Mouse (Mus musculus): ENCODE measurements around the gene Dirc2.

Gene Dirc2

GRCm38 (mm10) chr16:35740357-35740756 lies 28.8 kb downstream of the Dirc2 start:
- DNase-seq (ENCODE audit: low read depth, low spot score): no peak

DNA sequence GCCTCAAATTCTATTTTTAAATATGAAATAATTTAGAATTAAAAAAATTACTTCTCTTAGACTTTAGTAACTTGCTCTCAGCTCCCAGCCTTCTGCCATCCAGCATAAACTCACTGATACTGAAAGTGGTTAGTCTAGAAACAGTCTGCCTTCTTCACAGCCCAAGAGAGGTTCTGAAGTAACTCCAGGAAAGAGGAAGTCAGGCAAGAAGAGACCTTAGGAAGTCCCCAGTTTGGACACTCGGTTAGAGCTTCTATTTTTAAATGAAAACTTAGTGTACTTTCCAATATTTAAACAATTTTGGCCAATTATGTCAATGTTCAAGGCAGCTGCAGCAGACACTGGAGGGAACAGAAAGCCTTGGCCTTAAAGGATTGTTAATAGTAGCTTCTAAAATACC lies 29.6 kb downstream of the Dirc2 start:
- DNase-seq (ENCODE audit: low read depth, low spot score): no peak

DNA sequence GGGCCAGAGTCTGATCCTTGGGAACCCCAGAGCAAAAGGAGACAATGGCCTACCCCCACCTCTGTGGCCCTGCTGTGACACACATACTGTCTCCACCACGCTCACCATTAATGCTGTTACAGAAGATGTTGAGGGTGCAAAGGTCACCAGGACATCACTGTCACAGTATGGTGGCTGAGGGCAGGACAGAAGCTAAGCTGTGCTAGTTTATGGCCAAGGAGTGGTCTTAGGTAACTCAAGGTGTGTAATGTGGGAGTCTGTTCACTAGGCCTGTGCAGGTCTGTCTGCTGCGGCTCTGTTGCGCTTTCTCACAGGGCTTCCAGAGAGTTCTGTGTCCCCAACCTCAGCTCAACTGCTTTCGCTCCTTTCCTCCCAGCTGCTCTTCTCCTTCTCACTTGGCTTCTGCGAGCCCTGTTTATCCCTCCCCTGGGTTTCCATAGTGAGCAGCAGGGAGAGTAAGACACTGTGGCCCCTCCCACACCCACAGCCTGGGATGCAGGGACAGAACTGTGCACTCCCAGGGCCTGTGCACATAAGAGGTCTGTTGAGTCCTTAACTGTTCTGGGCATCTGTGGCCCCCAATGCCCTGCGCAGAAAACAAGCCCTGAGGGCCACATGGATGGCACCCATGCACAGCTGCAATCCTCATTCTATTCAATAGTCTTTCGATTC lies 30.9 kb downstream of the Dirc2 start:
- no peak for DNase-seq (ENCODE audit: low read depth, low spot score)

- DNase-seq (ENCODE audit: low read depth, low spot score): peak; percentile 73
Observed at GRCm38 (mm10) chr16:35734038-35734437, 35.1 kb downstream of the Dirc2 start.

DNA sequence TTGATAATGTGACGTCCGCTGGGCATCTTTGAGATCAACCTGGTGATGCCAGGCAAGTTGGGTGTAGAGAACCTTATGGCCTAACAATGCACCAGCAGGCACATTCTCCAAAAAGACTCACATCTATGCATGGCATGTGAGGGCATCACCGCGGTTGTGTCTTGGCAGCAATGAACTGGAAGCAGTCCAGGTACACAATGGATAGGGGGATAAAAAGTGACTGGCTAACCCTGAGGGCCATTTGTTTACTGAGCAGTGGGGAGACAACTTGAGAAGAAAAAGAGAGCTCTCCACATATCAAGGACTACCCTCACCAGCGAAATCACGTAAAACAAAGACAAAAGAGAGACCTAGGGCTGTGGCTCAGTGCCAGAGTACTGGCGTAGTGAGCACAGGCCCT lies 37.1 kb downstream of the Dirc2 start:
- no peak for DNase-seq (ENCODE audit: low read depth, low spot score)

DNA sequence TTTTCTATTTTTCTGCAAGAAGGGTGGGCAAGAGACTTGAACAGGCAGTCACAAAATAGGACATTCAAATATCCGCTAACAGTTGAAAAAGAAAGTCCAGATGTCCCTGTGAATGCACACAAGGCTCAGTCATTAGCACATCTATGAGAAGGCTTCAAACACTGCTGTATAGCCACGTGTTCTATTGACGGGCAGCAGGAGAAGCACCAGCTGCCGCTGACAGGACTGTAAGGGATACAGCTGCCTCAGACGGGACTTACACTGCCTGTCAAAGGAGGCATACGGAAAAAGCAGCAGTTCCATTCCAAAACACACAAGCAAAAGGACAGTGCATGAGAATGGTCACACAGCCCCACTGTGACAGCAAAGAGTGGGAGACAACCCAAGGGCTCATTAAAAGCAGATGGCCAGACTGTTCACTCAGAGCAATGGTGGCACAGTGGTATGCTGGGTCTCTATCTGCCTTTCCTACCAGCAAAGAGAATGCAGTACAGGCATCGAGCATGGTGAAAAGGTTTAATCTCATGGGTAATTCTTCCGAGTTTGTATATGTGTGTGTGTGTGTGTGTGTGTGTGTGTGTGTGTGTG lies 39.9 kb downstream of the Dirc2 start:
- peak; percentile 30 for DNase-seq (ENCODE audit: low read depth, low spot score)

- DNase-seq (ENCODE audit: low read depth, low spot score): no peak
Observed at GRCm38 (mm10) chr16:35726601-35727000, 42.6 kb downstream of the Dirc2 start.

- DNase-seq (ENCODE audit: low read depth, low spot score): no peak
Observed at GRCm38 (mm10) chr16:35724561-35724960, 44.6 kb downstream of the Dirc2 start.

DNA sequence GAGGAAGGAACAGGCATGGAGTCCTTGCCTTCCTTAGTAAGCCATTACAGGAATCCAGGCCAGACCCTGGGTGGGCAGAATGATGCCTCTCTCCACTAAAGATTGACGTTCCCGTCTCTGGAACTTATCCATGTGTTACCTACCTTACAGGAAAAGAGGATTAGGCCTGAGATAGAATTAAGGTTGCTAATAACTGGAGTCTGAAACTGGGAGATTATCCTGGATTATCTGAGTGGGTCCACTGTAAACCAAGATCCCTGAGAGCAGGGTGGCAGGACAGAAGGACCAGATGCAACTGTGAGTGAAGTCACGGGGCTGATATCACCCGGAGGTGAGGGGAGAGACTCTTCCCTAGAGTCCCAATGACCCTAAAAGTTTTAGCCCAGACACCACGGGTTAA lies 51.4 kb downstream of the Dirc2 start:
- DNase-seq (ENCODE audit: low read depth, low spot score): no peak

GRCm38 (mm10) chr16:35716257-35716656 lies 52.9 kb downstream of the Dirc2 start:
- peak; percentile 16 for DNase-seq (ENCODE audit: low read depth, low spot score)

- peak; percentile 49 for DNase-seq (ENCODE audit: low read depth, low spot score)
Observed at GRCm38 (mm10) chr16:35715771-35716170, 53.4 kb downstream of the Dirc2 start.

GRCm38 (mm10) chr16:35715350-35715749 lies 53.8 kb downstream of the Dirc2 start:
- DNase-seq (ENCODE audit: low read depth, low spot score): peak; percentile 23

- DNase-seq (ENCODE audit: low read depth, low spot score): no peak
Observed at GRCm38 (mm10) chr16:35714689-35715088, 54.5 kb downstream of the Dirc2 start.

GRCm38 (mm10) chr16:35713606-35714005 lies 55.5 kb downstream of the Dirc2 start:
- no peak for DNase-seq (ENCODE audit: low read depth, low spot score)

- no peak for DNase-seq (ENCODE audit: low read depth, low spot score)
Observed at GRCm38 (mm10) chr16:35711004-35711403, 58.2 kb downstream of the Dirc2 start.

GRCm38 (mm10) chr16:35707004-35707403 lies 62.2 kb downstream of the Dirc2 start:
- no peak for DNase-seq (ENCODE audit: low read depth, low spot score)

- peak; percentile 9 for DNase-seq (ENCODE audit: low read depth, low spot score)
Observed at GRCm38 (mm10) chr16:35704796-35705195, 64.4 kb downstream of the Dirc2 start.

GRCm38 (mm10) chr16:35703763-35704679 lies 65.1 kb downstream of the Dirc2 start:
- DNase-seq (ENCODE audit: low read depth, low spot score): peak; percentile 30

DNA sequence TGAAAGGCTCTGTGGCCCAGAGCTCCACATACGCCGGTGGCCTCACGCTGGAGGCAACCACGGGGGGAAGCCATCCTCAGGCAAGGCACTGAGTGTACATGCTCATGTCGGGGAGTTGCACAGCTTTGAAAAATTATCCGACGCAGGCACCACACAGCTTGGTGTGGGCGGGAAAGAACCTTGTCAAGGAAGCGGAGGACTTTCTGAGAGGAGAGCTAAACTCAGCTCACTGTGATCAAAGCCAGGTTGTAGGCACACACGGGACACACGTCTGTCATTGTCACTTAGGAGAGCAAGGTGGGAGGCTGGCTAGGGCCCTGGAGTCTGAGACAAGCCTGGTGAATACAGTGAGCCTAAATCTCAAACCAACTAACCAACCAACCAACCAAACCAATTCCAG lies 67.3 kb downstream of the Dirc2 start:
- no peak for DNase-seq (ENCODE audit: low read depth, low spot score)

GRCm38 (mm10) chr16:35696103-35696502 lies 73.1 kb downstream of the Dirc2 start:
- no peak for DNase-seq (ENCODE audit: low read depth, low spot score)

- DNase-seq (ENCODE audit: low read depth, low spot score): no peak
Observed at GRCm38 (mm10) chr16:35694250-35694846, 74.8 kb downstream of the Dirc2 start.

- DNase-seq (ENCODE audit: low read depth, low spot score): no peak
Observed at GRCm38 (mm10) chr16:35691606-35692005, 77.5 kb downstream of the Dirc2 start.

Data from mesoderm, embryonic 11.5 days (tissue).